Mouse (Mus musculus) cortical plate, adult 2 months (tissue): Measurements from ENCODE around the gene Gm5105.

Experiments used
- CTCF ChIP-seq: fragments of 200-500 bp; IDR thresholded peaks from 2 replicates; pipeline ENCODE4 v1.5.1; 2011; ENCODE audit warnings: mild to moderate bottlenecking, control low read depth, low read length; ENCODE audit not compliant: insufficient read depth; ENCODE audit errors: extremely low read depth
- POLR2A ChIP-seq: fragments of 200-500 bp; IDR thresholded peaks from 2 replicates; pipeline ENCODE4 v1.6.1; 2011; ENCODE audit warnings: mild to moderate bottlenecking, low read length, control low read depth; ENCODE audit not compliant: insufficient read depth; ENCODE audit errors: extremely low read depth

- TF ChIP-seq POLR2A (no peak), CTCF (no peak)
Observed at GRCm38 (mm10) chr3:138096263-138097028, 29.3 kb upstream of the Gm5105 start.
